Mouse (Mus musculus): ENCODE results near the gene Krt80. TPM values are rescaled to one million over a fixed set of nuclear protein-coding genes. Genes with fewer than 3 reads are reported as not detected.

The Krt80 gene
- polyA plus RNA-seq, 1 experiment from 2014 or later, result 6.9 TPM

DNA sequence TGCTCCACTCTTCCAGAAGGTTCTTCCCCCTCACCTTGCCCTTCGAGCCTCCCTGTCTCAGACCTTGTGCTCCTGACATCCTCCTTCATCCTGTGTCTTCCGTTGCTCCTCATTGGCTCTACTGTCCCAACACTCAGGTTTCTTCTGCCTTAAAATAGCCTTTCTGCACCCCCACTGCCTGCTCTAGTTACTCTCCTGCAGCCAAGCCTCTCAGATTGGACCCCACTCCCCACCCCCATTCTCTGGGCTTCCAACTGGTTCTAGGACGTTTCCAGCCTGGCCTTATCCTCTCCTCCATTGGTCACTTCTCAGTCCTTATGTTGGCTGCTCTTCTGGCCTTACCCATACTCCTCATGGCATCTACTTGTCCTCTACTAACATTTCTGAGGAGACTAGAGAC, 67.8 kb downstream of the Krt80 start:
- H3K9me3 ChIP-seq (ENCODE audit: control insufficient read depth, low read length), result no peaks in the 10 kb centered on the region
- H3K9ac ChIP-seq (ENCODE audit: low read length), result no peak overlapping the region
- no peak overlapping the region for H3K4me3 ChIP-seq (ENCODE audit: control insufficient read depth in 1 of 2, insufficient read depth in 1 of 2, low read depth in 1 of 2, low read length in 2 of 2)
- no peaks in the 10 kb centered on the region for H3K27me3 ChIP-seq (ENCODE audit: control insufficient read depth, insufficient read depth, low read length)
- H3K36me3 ChIP-seq (ENCODE audit: control insufficient read depth, insufficient read depth, low read length), result no peaks in the 10 kb centered on the region
- 75% methylated on average over 3 of the region's 3 CpGs for WGBS
- no peak overlapping the region for H3K27ac ChIP-seq (replicated peaks in 1 of 2; ENCODE audit: control insufficient read depth in 1 of 2, insufficient read depth in 1 of 2, low read depth in 2 of 2, low read length in 2 of 2)
- ATAC-seq (ENCODE audit: insufficient number of reproducible peaks, insufficient read depth, low FRiP score, low read depth), result no peak
- H3K4me2 ChIP-seq (ENCODE audit: low read length), result no peak overlapping the region
- H3K4me1 ChIP-seq (ENCODE audit: control insufficient read depth in 2 of 2, insufficient read depth in 2 of 2, low read length in 2 of 2), result peaks cover 19 to 25% of the 10 kb centered on the region in 2 experiments

DNA sequence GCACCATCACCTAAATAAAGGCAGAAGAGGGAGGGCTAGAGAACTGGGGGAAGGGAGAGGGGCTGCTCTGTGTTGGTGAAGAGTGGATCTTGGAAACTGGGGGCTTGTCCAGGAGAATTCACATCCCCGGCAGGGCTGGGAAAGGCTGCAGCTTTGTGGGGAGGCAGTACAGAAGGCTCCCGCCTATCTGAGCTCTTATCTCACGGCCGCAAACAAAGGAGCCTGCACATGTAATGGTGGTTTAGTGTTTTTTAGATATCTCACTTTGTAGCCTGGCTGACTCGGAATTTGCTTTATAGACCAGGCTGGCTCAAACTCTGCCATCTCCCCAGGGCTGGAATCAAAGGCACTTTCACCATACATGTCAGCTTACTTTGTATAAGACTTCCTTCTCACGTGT, 69.8 kb downstream of the Krt80 start:
- WGBS, result 31% methylated on average over 6 of the region's 6 CpGs
- H3K4me2 ChIP-seq (ENCODE audit: low read length), result no peak overlapping the region
- no peaks in the 10 kb centered on the region for H3K36me3 ChIP-seq (ENCODE audit: control insufficient read depth, insufficient read depth, low read length)
- H3K4me1 ChIP-seq (ENCODE audit: control insufficient read depth in 2 of 2, insufficient read depth in 2 of 2, low read length in 2 of 2), result peaks cover 19 to 25% of the 10 kb centered on the region in 2 experiments
- ATAC-seq (ENCODE audit: insufficient number of reproducible peaks, insufficient read depth, low FRiP score, low read depth), result no peak
- no peak overlapping the region for H3K4me3 ChIP-seq (ENCODE audit: control insufficient read depth in 1 of 2, insufficient read depth in 1 of 2, low read depth in 1 of 2, low read length in 2 of 2)
- H3K9ac ChIP-seq (ENCODE audit: low read length), result no peak overlapping the region
- H3K9me3 ChIP-seq (ENCODE audit: control insufficient read depth, low read length), result no peaks in the 10 kb centered on the region
- H3K27ac ChIP-seq (replicated peaks in 1 of 2; ENCODE audit: control insufficient read depth in 1 of 2, insufficient read depth in 1 of 2, low read depth in 2 of 2, low read length in 2 of 2), result 0 out of 4 replicates have a peak overlapping the region, but pooled peaks of 1 of the 2 experiments have one; percentile 7
- H3K27me3 ChIP-seq (ENCODE audit: control insufficient read depth, insufficient read depth, low read length), result no peaks in the 10 kb centered on the region

DNA sequence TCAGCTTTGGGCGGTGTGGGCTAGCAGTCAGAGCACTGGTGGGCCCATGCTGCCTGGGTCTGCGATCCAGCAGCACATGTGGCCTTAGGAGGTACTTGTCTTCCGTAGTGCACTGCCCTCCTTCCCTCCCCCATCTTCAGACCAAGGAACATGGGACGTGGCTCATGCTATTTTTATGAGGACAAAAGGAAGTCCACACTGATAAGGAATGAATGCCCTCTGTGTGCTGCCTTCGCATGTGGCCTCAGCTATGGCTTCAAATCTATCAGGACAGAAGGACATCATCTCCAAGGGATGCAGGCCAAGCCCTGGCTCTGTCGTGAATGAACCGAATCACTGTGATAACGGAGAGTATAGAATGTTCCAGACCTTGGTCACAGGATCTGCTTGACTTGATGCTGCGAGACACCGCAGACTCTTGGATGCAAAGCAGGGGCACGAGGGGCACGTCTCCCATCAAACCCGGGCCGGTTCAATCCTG, 70.4 kb downstream of the Krt80 start:
- 39% methylated on average over 14 of the region's 14 CpGs for WGBS
- Histone ChIP-seq H3K27me3 (ENCODE audit: control insufficient read depth, insufficient read depth, low read length) (no peaks in the 10 kb centered on the region), H3K4me3 (ENCODE audit: control insufficient read depth in 1 of 2, insufficient read depth in 1 of 2, low read depth in 1 of 2, low read length in 2 of 2) (no peak overlapping the region), H3K27ac (replicated peaks in 1 of 2; ENCODE audit: control insufficient read depth in 1 of 2, insufficient read depth in 1 of 2, low read depth in 2 of 2, low read length in 2 of 2) (peak overlapping the region; percentile 7 to 41; a peak in 3 of 4 replicates), H3K9me3 (ENCODE audit: control insufficient read depth, low read length) (no peaks in the 10 kb centered on the region), H3K4me1 (ENCODE audit: control insufficient read depth in 2 of 2, insufficient read depth in 2 of 2, low read length in 2 of 2) (peaks cover 19 to 25% of the 10 kb centered on the region in 2 experiments), H3K36me3 (ENCODE audit: control insufficient read depth, insufficient read depth, low read length) (no peaks in the 10 kb centered on the region), H3K9ac (ENCODE audit: low read length) (peak overlapping the region; percentile 18; the same call in 1 of the 2 replicates), H3K4me2 (ENCODE audit: low read length) (no peak overlapping the region)
- no peak for ATAC-seq (ENCODE audit: insufficient number of reproducible peaks, insufficient read depth, low FRiP score, low read depth)

DNA sequence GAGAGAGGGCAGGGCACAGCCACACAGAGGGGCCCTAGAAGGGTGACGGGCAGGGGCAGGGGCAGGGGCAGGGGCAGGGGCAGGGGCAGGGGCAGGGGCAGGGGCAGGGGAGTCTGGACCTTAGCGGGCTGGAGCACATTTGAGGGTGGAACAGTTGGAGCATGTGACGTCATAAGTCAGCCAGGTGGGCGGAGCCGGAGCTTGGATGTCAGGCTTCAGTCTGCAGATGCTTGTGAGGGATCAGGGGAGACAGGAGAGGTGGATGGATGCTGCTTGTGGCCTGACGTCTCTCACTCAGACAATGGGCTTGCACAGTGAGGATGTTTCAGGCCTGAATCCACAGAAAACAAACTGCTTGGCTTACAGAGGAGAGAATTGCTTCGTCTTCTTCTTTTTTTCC, 71.4 kb downstream of the Krt80 start:
- no peaks in the 10 kb centered on the region for H3K9me3 ChIP-seq (ENCODE audit: control insufficient read depth, low read length)
- 20% methylated on average over 7 of the region's 7 CpGs for WGBS
- H3K9ac ChIP-seq (ENCODE audit: low read length), result peak overlapping the region; percentile 30; the same call in 1 of the 2 replicates
- ATAC-seq (ENCODE audit: insufficient number of reproducible peaks, insufficient read depth, low FRiP score, low read depth), result no peak
- H3K36me3 ChIP-seq (ENCODE audit: control insufficient read depth, insufficient read depth, low read length), result no peaks in the 10 kb centered on the region
- 0 out of 4 replicates have a peak overlapping the region, but pooled peaks of 1 of the 2 experiments have one; percentile 14 for H3K27ac ChIP-seq (replicated peaks in 1 of 2; ENCODE audit: control insufficient read depth in 1 of 2, insufficient read depth in 1 of 2, low read depth in 2 of 2, low read length in 2 of 2)
- H3K4me1 ChIP-seq (ENCODE audit: control insufficient read depth in 2 of 2, insufficient read depth in 2 of 2, low read length in 2 of 2), result peaks cover 20 to 25% of the 10 kb centered on the region in 2 experiments
- no peaks in the 10 kb centered on the region for H3K27me3 ChIP-seq (ENCODE audit: control insufficient read depth, insufficient read depth, low read length)
- no peak overlapping the region for H3K4me3 ChIP-seq (ENCODE audit: control insufficient read depth in 1 of 2, insufficient read depth in 1 of 2, low read depth in 1 of 2, low read length in 2 of 2)
- peak overlapping the region; percentile 32 for H3K4me2 ChIP-seq (ENCODE audit: low read length)

DNA sequence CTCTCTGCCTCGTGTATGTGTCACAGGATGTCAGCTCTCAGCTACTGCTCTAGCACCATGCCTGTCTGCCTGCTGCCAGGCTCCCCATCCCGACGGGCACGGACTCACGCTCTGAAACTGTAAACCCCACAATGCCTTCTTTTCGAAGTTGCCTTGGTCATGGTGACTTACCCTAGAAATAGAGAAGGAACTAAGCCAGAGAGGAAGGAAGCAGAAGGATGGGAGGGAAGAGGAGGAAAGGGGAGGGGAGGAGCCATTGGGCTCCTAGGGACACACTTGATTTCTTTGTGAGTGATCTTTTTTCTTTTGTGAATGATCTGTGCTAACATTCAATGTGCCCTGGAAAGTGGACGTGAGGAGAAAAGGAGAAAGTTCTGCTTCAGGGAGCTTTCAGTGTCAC, 72.0 kb downstream of the Krt80 start:
- Histone ChIP-seq H3K27me3 (ENCODE audit: control insufficient read depth, insufficient read depth, low read length) (no peaks in the 10 kb centered on the region), H3K4me1 (ENCODE audit: control insufficient read depth in 2 of 2, insufficient read depth in 2 of 2, low read length in 2 of 2) (peaks cover 25 to 31% of the 10 kb centered on the region in 2 experiments), H3K27ac (replicated peaks in 1 of 2; ENCODE audit: control insufficient read depth in 1 of 2, insufficient read depth in 1 of 2, low read depth in 2 of 2, low read length in 2 of 2) (0 out of 4 replicates have a peak overlapping the region, but pooled peaks of 1 of the 2 experiments have one; percentile 14), H3K36me3 (ENCODE audit: control insufficient read depth, insufficient read depth, low read length) (no peaks in the 10 kb centered on the region), H3K4me2 (ENCODE audit: low read length) (peak overlapping the region; percentile 32), H3K9me3 (ENCODE audit: control insufficient read depth, low read length) (no peaks in the 10 kb centered on the region), H3K4me3 (ENCODE audit: control insufficient read depth in 1 of 2, insufficient read depth in 1 of 2, low read depth in 1 of 2, low read length in 2 of 2) (no peak overlapping the region), H3K9ac (ENCODE audit: low read length) (peak overlapping the region; percentile 30; the same call in 1 of the 2 replicates)
- 32% methylated on average over 7 of the region's 7 CpGs for WGBS
- ATAC-seq (ENCODE audit: insufficient number of reproducible peaks, insufficient read depth, low FRiP score, low read depth), result no peak

MicroRNAs encoded within 50 kb of the gene (microRNA counts, 519-probe panel; counts per million panel counts)
- 322 counts per million, percentile 70 among the panel's probes with 10 or more counts for microRNA mmu-miR-1941-3p
- microRNA mmu-miR-1941-5p, result 322 counts per million, percentile 70 among the panel's probes with 10 or more counts

Small RNA genes within 50 kb of the gene (microRNA-seq; reads per million reads assigned to microRNA genes)
- 1.1 reads per million for gene Mir1941

Other genes starting within 250 kb of the Krt80 start
- gene Acvrl1, start 241.6 kb downstream of the Krt80 start, polyA plus RNA-seq (2014; fragmentation: Nextera tagmentation; extraction: Ambion mirVana), result 5.8 and 8.1 TPM in 2 replicates
- 7.3 and 8.7 TPM in 2 replicates for gene Acvr1b, start 196.1 kb downstream of the Krt80 start, polyA plus RNA-seq (2014; fragmentation: Nextera tagmentation; extraction: Ambion mirVana)
- gene Grasp, start 146.0 kb downstream of the Krt80 start, polyA plus RNA-seq (2014; fragmentation: Nextera tagmentation; extraction: Ambion mirVana), result 3.8 and 5.5 TPM in 2 replicates
- 6.0 and 6.6 TPM in 2 replicates for gene Nr4a1, start 115.9 kb downstream of the Krt80 start, polyA plus RNA-seq (2014; fragmentation: Nextera tagmentation; extraction: Ambion mirVana)
- gene Atg101, start 85.9 kb downstream of the Krt80 start, polyA plus RNA-seq (2014; fragmentation: Nextera tagmentation; extraction: Ambion mirVana), result 49.5 and 50.4 TPM in 2 replicates
- 0.85 and 1.8 TPM in 2 replicates for gene 6030408B16Rik, start 77.0 kb downstream of the Krt80 start, polyA plus RNA-seq (2014; fragmentation: Nextera tagmentation; extraction: Ambion mirVana)
- gene Krt7, start 40.9 kb upstream of the Krt80 start, polyA plus RNA-seq (2014; fragmentation: Nextera tagmentation; extraction: Ambion mirVana), result 10.0 and 13.7 TPM in 2 replicates
- gene Krt87, start 68.6 kb upstream of the Krt80 start, polyA plus RNA-seq (2014; fragmentation: Nextera tagmentation; extraction: Ambion mirVana), result not detected in 2 replicates
- not detected in 2 replicates for gene Krt88, start 77.6 kb upstream of the Krt80 start, polyA plus RNA-seq (2014; fragmentation: Nextera tagmentation; extraction: Ambion mirVana)
- gene Krt81, start 93.6 kb upstream of the Krt80 start, polyA plus RNA-seq (2014; fragmentation: Nextera tagmentation; extraction: Ambion mirVana), result not detected in 2 replicates
- not detected in 2 replicates for gene Krt86, start 103.3 kb upstream of the Krt80 start, polyA plus RNA-seq (2014; fragmentation: Nextera tagmentation; extraction: Ambion mirVana)
- not detected in 2 replicates for gene Krt83, start 121.3 kb upstream of the Krt80 start, polyA plus RNA-seq (2014; fragmentation: Nextera tagmentation; extraction: Ambion mirVana)
- gene Gm49425, start 147.1 kb upstream of the Krt80 start, polyA plus RNA-seq (2014; fragmentation: Nextera tagmentation; extraction: Ambion mirVana), result not detected in 2 replicates
- gene Krt84, start 162.7 kb upstream of the Krt80 start, polyA plus RNA-seq (2014; fragmentation: Nextera tagmentation; extraction: Ambion mirVana), result not detected in 2 replicates
- gene Krt82, start 180.5 kb upstream of the Krt80 start, polyA plus RNA-seq (2014; fragmentation: Nextera tagmentation; extraction: Ambion mirVana), result not detected in 2 replicates
- gene Krt90, start 192.8 kb upstream of the Krt80 start, polyA plus RNA-seq (2014; fragmentation: Nextera tagmentation; extraction: Ambion mirVana), result not detected in 2 replicates
- gene Krt75, start 203.7 kb upstream of the Krt80 start, polyA plus RNA-seq (2014; fragmentation: Nextera tagmentation; extraction: Ambion mirVana), result 0.05 TPM in 1 of 2 replicates, not detected in the other

Data from heart, embryonic 14.5 days (tissue).